Mouse (Mus musculus) intestine, postnatal 0 days (tissue): ENCODE results near the gene Ino80e. TPM values are rescaled to one million over a fixed set of nuclear protein-coding genes. Genes with fewer than 3 reads are reported as not detected.
A peak's percentile ranks its signal among the peaks of the same experiment; 100 is the strongest.

Experiments used
- ATAC-seq: fragments of 200-750 bp; cut with Nextera tagmentation; 2 replicates; pipeline ENCODE4 v1.8.0; 2017; ENCODE audit warnings: mild to moderate bottlenecking, moderate TSS enrichment, moderate library complexity
- H3K27ac ChIP-seq: fragments of 300-500 bp; sonication (generic); 2 replicates; pipeline ENCODE4 v1.5.1; 2014; ENCODE audit warnings: mild to moderate bottlenecking, low read depth, low read length, moderate library complexity
- H3K27me3 ChIP-seq: fragments of 300-500 bp; sonication (generic); replicated peaks from 2 replicates; pipeline ENCODE4 v1.6.1; 2014; ENCODE audit warnings: low read length, mixed read lengths; ENCODE audit not compliant: control insufficient read depth, insufficient read depth
- H3K36me3 ChIP-seq: fragments of 300-500 bp; sonication (generic); 2 replicates; pipeline ENCODE4 v1.6.1; 2014; ENCODE audit warnings: mild to moderate bottlenecking, moderate library complexity; ENCODE audit not compliant: control insufficient read depth, insufficient read depth
- H3K4me1 ChIP-seq: fragments of 300-500 bp; sonication (generic); replicated peaks from 2 replicates; pipeline ENCODE4 v1.6.1; 2014; ENCODE audit warnings: antibody characterized with exemption, low read length, mixed read lengths; ENCODE audit not compliant: control insufficient read depth, insufficient read depth
- H3K4me2 ChIP-seq: fragments of 300-500 bp; sonication (generic); replicated peaks from 2 replicates; pipeline ENCODE4 v1.6.1; 2014; ENCODE audit warnings: low read depth, mild to moderate bottlenecking, moderate library complexity
- H3K4me3 ChIP-seq: fragments of 300-500 bp; sonication (generic); 2 replicates; pipeline ENCODE4 v1.5.1; 2014; ENCODE audit warnings: low read depth, low read length
- H3K9ac ChIP-seq: fragments of 300-500 bp; sonication (generic); 2 replicates; pipeline ENCODE4 v1.6.1; 2014; ENCODE audit warnings: mild to moderate bottlenecking, low read depth, low read length
- H3K9me3 ChIP-seq: fragments of 300-500 bp; sonication (generic); 2 replicates; pipeline ENCODE4 v1.6.1; 2016; ENCODE audit warnings: mixed run types; ENCODE audit not compliant: control insufficient read depth
- CTCF ChIP-seq: sonication (generic); IDR thresholded peaks from 2 replicates; pipeline ENCODE4 v1.5.1; 2016; ENCODE audit warnings: low read depth, mild to moderate bottlenecking, control low read depth, antibody characterized with exemption, moderate library complexity
- WGBS: fragments of 180-500 bp; shearing (Covaris S2); extraction: QIAGEN DNeasy Blood & Tissue Kit; methylation state at CpG from one replicate; pipeline ENCODE4 v1.1.7; 2014; 5-methylcytosine and 5-hydroxymethylcytosine counted together
- polyA plus RNA-seq: library from polyadenylated mRNA; unstranded; fragments of >200 nt; fragmentation: Nextera tagmentation; extraction: Ambion mirVana; gene quantifications from 2 replicates; pipeline ENCODE4 v1.2.1, GENCODE M21; 2015

Ino80e gene
- polyA plus RNA-seq, 1 experiment from 2014 or later, result 37.4 TPM

DNA sequence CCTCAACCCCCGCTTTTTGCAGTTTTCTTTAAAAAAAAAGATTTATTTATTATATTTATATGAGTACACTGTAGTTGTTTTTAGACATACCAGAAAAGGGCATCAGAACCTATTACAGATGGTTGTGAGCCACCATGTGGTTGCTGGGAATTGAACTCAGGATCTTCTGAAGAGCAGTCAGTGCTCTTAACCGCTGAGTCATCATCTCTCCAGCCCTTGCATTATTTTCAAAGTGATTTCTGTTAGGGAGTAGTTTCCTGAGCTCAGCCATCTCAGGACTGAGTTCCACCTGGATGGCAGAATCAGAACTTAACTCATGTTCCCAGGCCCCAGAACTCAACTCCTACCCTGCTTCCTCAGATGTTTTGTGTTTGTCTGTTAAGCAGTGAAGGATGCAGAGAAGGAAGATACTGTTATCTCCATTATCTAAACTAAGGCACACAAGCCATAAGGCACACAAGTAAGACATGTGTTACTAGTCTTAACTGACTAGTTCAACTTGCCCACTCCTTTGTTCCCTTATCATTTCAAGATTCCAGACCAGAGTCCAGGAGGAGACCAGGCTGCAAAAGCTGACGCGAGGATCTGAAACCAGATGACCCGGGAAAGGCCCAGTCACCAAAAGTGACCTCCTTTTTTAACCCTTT is 52.3 kb downstream of the Ino80e start:
- WGBS, result 56% methylated on average over 5 of the region's 5 CpGs
- Histone ChIP-seq H3K4me2 (peak overlapping the region; percentile 80), H3K27me3 (no peaks in the 10 kb centered on the region), H3K9me3 (no peaks in the 10 kb centered on the region), H3K4me3 (no peak overlapping the region), H3K27ac (no peak overlapping the region), H3K9ac (no peak overlapping the region), H3K36me3 (no peaks in the 10 kb centered on the region), H3K4me1 (no peaks in the 10 kb centered on the region)
- no peak for ATAC-seq
- no peak for TF ChIP-seq CTCF

DNA sequence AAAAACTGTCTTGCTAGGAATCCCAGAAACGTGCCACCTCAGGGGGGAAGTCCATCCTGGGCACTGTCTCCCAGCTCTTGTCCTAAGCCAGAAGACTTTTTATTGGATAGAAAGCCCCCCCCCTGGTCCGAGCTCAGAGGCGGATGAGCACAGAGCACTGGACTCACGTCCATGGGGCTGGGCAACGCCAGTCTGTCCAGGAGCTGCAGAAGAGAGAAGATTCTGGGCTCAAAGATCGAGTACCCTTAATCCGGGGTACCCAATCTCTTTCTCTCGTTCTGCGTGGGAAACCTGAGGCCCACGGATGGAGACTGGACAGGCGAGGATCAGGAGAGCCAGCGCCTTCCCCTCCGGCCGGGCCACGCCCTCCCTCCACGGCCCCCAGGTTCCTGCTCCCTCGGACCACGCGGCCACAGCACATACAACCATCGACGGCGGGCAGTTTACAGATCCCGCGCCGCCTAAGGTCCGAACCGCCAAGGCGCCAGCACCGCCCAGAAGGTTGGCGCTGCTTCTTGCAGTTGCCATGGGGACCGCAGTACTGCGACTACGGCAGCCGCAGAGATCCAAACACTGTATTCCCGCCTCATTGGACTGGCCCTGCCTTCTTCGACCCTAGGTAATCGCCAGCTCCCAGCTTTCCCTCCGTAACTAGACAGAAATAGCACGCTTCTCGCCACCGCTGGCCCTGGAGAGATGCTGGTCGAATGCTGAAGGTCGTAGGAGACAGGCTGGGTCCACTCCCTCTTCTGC is 53.3 kb downstream of the Ino80e start:
- Histone ChIP-seq H3K27ac (no peak overlapping the region), H3K9me3 (no peaks in the 10 kb centered on the region), H3K9ac (peak overlapping the region; percentile 41), H3K27me3 (no peaks in the 10 kb centered on the region), H3K4me1 (no peaks in the 10 kb centered on the region), H3K4me3 (peak overlapping the region; percentile 52), H3K4me2 (peak overlapping the region; percentile 80), H3K36me3 (no peaks in the 10 kb centered on the region)
- under 1% methylated on average over 43 of the region's 43 CpGs for WGBS
- TF ChIP-seq CTCF, result peak; percentile 40
- peak; percentile 76 for ATAC-seq

DNA sequence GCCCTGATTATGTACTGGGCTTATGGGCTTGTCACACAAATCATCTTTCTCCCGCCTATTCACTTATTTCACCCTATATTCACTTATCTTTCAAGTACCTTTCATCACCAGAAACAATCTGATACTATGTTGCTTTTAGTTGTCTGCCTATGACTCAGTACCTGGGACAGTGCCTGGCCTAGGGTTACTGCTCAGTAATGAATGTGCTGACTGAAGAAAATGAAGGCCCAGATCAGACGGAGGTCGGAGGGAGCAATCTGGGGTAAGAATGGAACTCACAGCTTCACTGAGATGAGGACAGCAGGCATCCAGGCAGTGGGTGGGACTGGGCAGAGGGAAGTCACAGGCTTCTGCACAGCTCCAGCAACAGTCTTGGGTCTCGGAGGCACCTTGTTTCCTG is 54.8 kb downstream of the Ino80e start:
- Histone ChIP-seq H3K27me3 (no peaks in the 10 kb centered on the region), H3K9ac (no peak overlapping the region), H3K4me2 (peak overlapping the region; percentile 80; the same call in 1 of the 2 replicates), H3K36me3 (no peaks in the 10 kb centered on the region), H3K27ac (no peak overlapping the region), H3K9me3 (no peaks in the 10 kb centered on the region), H3K4me3 (no peak overlapping the region), H3K4me1 (no peaks in the 10 kb centered on the region)
- TF ChIP-seq CTCF, result no peak
- WGBS, result 49% methylated on average over 4 of the region's 4 CpGs
- no peak for ATAC-seq

DNA sequence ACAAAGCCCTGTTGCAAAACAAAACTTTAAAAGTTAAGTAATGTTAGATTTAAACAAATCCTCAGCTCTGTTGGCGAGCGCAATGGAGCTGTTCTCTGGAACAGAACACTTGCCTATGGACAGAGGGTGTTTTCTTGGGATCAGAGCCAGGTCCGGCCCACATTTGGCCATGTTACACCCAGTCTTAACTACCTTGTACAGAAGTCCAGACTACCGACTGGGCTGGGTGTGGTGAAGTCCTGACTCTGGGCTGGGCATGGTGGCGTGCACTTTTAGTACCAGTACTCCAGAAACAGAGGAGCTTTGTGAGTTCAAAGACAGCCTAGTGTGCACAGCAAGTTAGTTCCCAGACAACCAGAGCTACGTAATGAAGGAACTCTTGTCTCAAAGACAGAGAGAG is 55.2 kb downstream of the Ino80e start:
- no peaks in the 10 kb centered on the region for H3K36me3 ChIP-seq
- H3K9ac ChIP-seq, result no peak overlapping the region
- 39% methylated on average over 6 of the region's 6 CpGs for WGBS
- no peaks in the 10 kb centered on the region for H3K4me1 ChIP-seq
- no peak for TF ChIP-seq CTCF
- no peak overlapping the region for H3K4me3 ChIP-seq
- peak; percentile 60 for ATAC-seq
- H3K27me3 ChIP-seq, result no peaks in the 10 kb centered on the region
- no peaks in the 10 kb centered on the region for H3K9me3 ChIP-seq
- H3K27ac ChIP-seq, result no peak overlapping the region
- no peak overlapping the region for H3K4me2 ChIP-seq

DNA sequence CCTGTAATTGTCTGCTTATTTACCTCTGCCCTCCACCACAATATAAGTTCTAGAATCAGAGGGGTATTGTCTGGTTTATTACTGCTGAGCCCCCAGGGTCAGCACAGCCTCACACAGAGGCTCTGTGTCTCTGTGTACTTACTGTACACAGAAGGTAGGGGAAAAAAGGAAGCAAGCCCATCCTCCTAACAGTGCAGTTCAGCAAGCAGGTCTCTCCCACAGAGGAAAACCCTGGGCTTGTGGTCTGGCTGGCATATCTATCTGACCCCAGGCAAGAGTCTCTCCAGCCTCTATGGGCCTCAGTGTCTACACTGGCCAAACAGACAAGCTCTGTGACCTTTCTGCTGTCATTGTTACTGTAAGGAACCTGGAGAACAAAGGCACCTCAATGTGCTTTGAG is 58.4 kb downstream of the Ino80e start:
- ATAC-seq, result no peak
- no peaks in the 10 kb centered on the region for H3K27me3 ChIP-seq
- H3K9me3 ChIP-seq, result no peaks in the 10 kb centered on the region
- H3K27ac ChIP-seq, result no peak overlapping the region
- H3K4me3 ChIP-seq, result no peak overlapping the region
- H3K36me3 ChIP-seq, result no peaks in the 10 kb centered on the region; the same call in 1 of the 2 replicates
- TF ChIP-seq CTCF, result no peak
- no peak overlapping the region for H3K9ac ChIP-seq
- 0 out of 2 replicates have a peak, but pooled peaks cover 3% of the 10 kb centered on the region for H3K4me1 ChIP-seq
- no peak overlapping the region for H3K4me2 ChIP-seq

DNA sequence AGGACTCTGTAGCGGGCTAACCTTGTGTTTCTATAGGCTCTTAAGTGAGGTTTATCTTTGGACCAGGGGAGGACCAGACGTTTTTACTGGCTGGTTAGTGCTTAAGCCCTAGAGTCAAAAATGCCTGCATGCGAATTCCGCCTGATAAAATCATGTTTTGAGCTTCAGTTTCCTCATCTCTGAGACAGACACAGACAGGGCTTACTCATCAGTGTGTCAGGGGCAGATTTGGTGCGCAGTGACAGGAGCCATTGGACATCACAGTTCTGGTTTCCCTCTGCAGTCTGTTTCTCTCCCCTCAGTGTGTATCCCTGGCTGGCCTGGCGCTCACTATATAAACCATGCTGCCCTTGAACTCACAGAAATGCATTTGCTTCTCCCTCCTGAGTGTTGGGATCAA is 59.0 kb downstream of the Ino80e start:
- ATAC-seq, result no peak
- no peaks in the 10 kb centered on the region; the same call in 1 of the 2 replicates for H3K36me3 ChIP-seq
- 0 out of 2 replicates have a peak, but pooled peaks cover 3% of the 10 kb centered on the region for H3K4me1 ChIP-seq
- no peak overlapping the region for H3K4me3 ChIP-seq
- no peak overlapping the region for H3K4me2 ChIP-seq
- 84% methylated on average over 6 of the region's 6 CpGs for WGBS
- no peak overlapping the region for H3K27ac ChIP-seq
- no peaks in the 10 kb centered on the region for H3K9me3 ChIP-seq
- no peak for TF ChIP-seq CTCF
- no peaks in the 10 kb centered on the region for H3K27me3 ChIP-seq
- no peak overlapping the region for H3K9ac ChIP-seq
